In the genomic region with DNA sequence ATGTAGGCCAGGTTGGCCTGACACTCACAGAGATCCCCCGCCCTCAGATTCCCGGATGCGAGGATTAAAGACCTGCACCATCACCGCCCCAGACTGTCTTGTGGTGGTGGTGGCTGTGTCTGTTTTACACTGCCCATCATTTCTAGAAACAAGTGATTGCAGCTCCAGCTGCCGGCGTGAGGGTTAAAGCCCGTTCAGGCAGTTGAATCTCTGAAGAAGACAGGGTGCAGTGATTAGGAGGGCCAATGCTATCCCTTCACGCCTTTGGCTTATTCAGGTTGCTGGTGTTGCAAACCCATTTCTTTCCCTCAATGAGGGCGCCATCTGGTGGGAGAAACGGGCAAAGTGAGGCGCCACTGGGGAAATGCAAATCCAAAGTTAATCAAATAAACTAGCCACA, we compare ENCODE assay signal across 8 mouse cellular contexts.
DNase-seq lines count a peak whose midpoint lies in the region; ATAC-seq lines count a peak whose summit lies in the region.

No protein-coding gene starts in this region.

- no peak overlapping the region for H3K4me2 ChIP-seq in forebrain, embryonic 14.5 days (ENCODE audit: low read length)
- H3K4me2 ChIP-seq in hindbrain, embryonic 11.5 days (replicated peaks; ENCODE audit: low read depth, low read length), result no peak overlapping the region
- H3K4me2 ChIP-seq in midbrain, embryonic 13.5 days (replicated peaks), result no peak overlapping the region

- no peaks in the 10 kb centered on the region for H3K9me3 ChIP-seq in forebrain, embryonic 14.5 days (replicated peaks; ENCODE audit: control insufficient read depth, low read length)
- H3K9me3 ChIP-seq in hindbrain, embryonic 11.5 days (ENCODE audit: control insufficient read depth, low read length), result no peaks in the 10 kb centered on the region
- no peaks in the 10 kb centered on the region for H3K9me3 ChIP-seq in midbrain, embryonic 13.5 days

- no peak overlapping the region for H3K9ac ChIP-seq in forebrain, embryonic 14.5 days (ENCODE audit: low read length)
- no peak overlapping the region for H3K9ac ChIP-seq in hindbrain, embryonic 11.5 days (ENCODE audit: low read depth, low read length)
- no peak overlapping the region for H3K9ac ChIP-seq in midbrain, embryonic 13.5 days (replicated peaks)

- 28% methylated on average over 11 of the region's 11 CpGs for WGBS in forebrain, embryonic 14.5 days
- WGBS in hindbrain, embryonic 11.5 days, result 29% methylated on average over 11 of the region's 11 CpGs
- WGBS in midbrain, embryonic 13.5 days, result 23% methylated on average over 11 of the region's 11 CpGs

- no peaks in the 10 kb centered on the region for H3K36me3 ChIP-seq in forebrain, embryonic 14.5 days (ENCODE audit: control insufficient read depth, insufficient read depth, low read length)
- no peaks in the 10 kb centered on the region for H3K36me3 ChIP-seq in hindbrain, embryonic 11.5 days (ENCODE audit: control insufficient read depth, insufficient read depth, low read length)
- no peaks in the 10 kb centered on the region for H3K36me3 ChIP-seq in midbrain, embryonic 13.5 days

- peak; percentile 60; the same call in 1 of the 2 replicates for ATAC-seq in forebrain, embryonic 14.5 days
- peak; percentile 53; the same call in 1 of the 2 replicates for ATAC-seq in hindbrain, embryonic 11.5 days (ENCODE audit: low FRiP score)
- ATAC-seq in midbrain, embryonic 13.5 days, result peak; percentile 76
- ATAC-seq in monocyte, adult 5-6 weeks (replicated peaks; ENCODE audit: insufficient number of reproducible peaks, low FRiP score, low TSS enrichment, poor library complexity, severe bottlenecking), result no peak

- H3K4me1 ChIP-seq in forebrain, embryonic 14.5 days (ENCODE audit: control insufficient read depth, insufficient read depth, low read length), result no peaks in the 10 kb centered on the region
- no peaks in the 10 kb centered on the region for H3K4me1 ChIP-seq in hindbrain, embryonic 11.5 days (replicated peaks; ENCODE audit: control insufficient read depth, insufficient read depth, low read length)
- H3K4me1 ChIP-seq in midbrain, embryonic 13.5 days (replicated peaks), result no peaks in the 10 kb centered on the region

- no peak overlapping the region for H3K27ac ChIP-seq in forebrain, embryonic 14.5 days (ENCODE audit: low read depth, low read length)
- no peak overlapping the region for H3K27ac ChIP-seq in hindbrain, embryonic 11.5 days (ENCODE audit: low read depth, low read length)
- H3K27ac ChIP-seq in midbrain, embryonic 13.5 days, result no peak overlapping the region

- peak; percentile 57 for DNase-seq in MN1 (ENCODE audit: low spot score)
- DNase-seq in c-Kit-positive CD71-positive TER-119-negative erythroid progenitor cells, embryonic 14.5 days (ENCODE audit: low read depth), result peak; percentile 21
- DNase-seq in forebrain, embryonic 14.5 days (ENCODE audit: low spot score), result peak; percentile 74
- DNase-seq in hindbrain, embryonic 11.5 days (ENCODE audit: low spot score), result peak; percentile 86
- peak; percentile 32 for DNase-seq in left cerebral cortex, adult 11 months (ENCODE audit: low spot score)
- peak; percentile 16 for DNase-seq in skeletal muscle tissue, adult 2 months (ENCODE audit: low read depth, low spot score)

- no peak overlapping the region for H3K4me3 ChIP-seq in forebrain, embryonic 14.5 days (ENCODE audit: low read depth, low read length)
- H3K4me3 ChIP-seq in hindbrain, embryonic 11.5 days (ENCODE audit: low read depth, low read length), result no peak overlapping the region
- H3K4me3 ChIP-seq in midbrain, embryonic 13.5 days (replicated peaks), result no peak overlapping the region

- no peaks in the 10 kb centered on the region for H3K27me3 ChIP-seq in forebrain, embryonic 14.5 days (replicated peaks; ENCODE audit: control insufficient read depth, insufficient read depth, low read length)
- no peaks in the 10 kb centered on the region for H3K27me3 ChIP-seq in hindbrain, embryonic 11.5 days (ENCODE audit: control insufficient read depth, insufficient read depth, low read length)
- no peaks in the 10 kb centered on the region for H3K27me3 ChIP-seq in midbrain, embryonic 13.5 days

Comparison
In these comparisons a context has a peak if more than half of its experiments do, and no peak if none do; other contexts are left out.
1. DNase-seq: peak in every context shown above with its lines; median percentile 86 in hindbrain, embryonic 11.5 days; 74 in forebrain, embryonic 14.5 days; 57 in MN1; 32 in left cerebral cortex, adult 11 months; 21 in c-Kit-positive CD71-positive TER-119-negative erythroid progenitor cells, embryonic 14.5 days; 16 in skeletal muscle tissue, adult 2 months.